Mouse (Mus musculus): ENCODE data around the gene Clspn. TPM values are rescaled to one million over a fixed set of nuclear protein-coding genes. Genes with fewer than 3 reads are reported as not detected.

Clspn gene
- total RNA-seq, 2 experiments from 2014 or later: 0.54 to 0.62 TPM

DNA sequence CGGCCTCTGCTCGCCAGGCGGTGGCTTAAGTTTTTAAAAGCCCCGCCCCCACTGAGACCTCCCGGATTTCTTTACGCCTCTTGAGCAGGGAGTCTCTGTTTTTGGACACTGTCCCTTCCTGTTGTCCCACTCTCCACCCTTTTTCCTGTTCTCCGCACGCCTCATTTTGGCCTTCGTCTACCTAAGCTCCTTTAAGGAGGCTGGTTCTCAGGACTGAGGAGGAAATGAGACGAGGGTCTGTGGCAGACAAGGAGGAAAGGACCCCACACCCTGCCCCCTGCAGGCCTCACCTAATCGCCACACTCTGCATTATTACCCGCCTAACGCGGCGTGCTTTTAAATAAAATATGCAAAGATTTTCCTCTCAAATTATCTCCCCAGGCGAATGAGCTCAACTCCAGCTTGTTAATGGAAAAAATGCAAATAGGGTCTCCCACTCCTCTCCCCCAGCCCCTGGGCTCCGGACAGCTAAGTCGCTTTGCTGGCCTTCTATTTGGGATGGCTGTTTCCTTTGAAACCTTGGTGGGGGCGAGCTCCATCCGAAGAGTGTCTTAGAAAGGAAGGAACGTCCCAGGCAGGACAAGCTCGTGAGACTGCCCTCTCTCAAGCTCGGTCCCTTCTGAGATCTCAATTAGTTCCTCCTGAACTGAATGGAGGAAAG, 70.4 kb downstream of the Clspn start:
- intact Hi-C loops (cut with DNase I): no loop called here
- no peak for DNase-seq

DNA sequence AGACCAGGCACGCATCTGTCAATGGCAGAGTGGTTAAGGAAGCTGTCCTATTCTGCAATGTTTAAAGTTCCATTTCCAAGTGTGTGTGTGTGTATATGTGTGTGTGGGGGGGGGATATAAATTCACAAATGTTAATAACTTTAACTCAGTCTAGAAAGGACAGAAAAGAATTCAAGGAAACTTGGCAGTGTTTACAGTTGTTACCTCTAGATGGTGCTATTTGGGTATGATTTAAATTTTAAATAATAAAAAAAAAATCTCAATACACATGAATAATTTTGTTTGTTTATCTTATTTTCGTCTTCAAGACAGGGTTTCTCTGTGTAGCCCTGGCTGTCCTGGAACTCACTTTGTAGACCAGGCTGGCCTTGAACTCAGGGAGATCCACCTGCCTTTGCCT, 75.2 kb downstream of the Clspn start:
- DNase-seq: no peak
- intact Hi-C loops (cut with DNase I): loop anchor here (2.0 kb wide), 1 partner anchor 109 kb away; no protein-coding TSS in a partner anchor

DNA sequence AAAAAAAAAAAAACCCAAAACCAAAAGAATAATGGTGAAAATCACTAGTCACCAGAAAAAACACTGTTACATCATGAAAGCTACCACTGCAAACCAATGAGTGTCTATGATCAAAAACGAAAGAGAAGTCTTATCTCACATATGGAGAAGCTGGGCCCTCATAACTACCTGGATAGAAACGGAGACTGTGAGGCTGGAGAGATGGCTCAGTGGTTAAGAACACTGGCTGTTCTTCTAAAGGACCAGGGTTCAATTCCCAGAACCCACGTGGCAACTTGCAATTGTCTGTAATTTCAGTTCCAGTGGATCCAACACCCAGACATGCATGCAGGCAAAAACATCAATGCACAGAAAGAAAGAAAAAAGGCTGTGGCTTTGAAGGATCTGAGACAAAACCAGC, 75.9 kb downstream of the Clspn start:
- intact Hi-C loops (cut with DNase I): no loop called here
- DNase-seq: no peak

DNA sequence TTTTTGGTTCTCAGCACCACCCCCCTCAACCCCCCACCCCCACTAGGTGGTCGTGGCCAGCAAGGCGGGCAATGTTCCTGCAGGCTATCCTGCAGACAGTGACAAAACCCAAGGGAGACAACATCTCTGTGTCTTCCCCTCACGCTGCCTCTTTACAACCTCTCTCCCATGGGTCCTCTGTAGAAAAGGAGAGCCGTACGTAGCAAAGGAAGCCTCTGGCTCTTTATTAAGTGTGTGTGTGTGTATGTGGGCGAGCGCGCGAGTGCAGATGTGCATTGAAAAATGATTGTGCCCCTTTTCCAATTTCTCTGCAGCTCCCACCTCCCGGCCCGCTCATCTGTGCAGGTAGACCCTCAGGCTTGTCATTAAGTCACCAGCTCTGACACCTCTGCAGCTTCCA, 79.6 kb downstream of the Clspn start:
- DNase-seq: no peak
- intact Hi-C loops (cut with DNase I): no loop called here

DNA sequence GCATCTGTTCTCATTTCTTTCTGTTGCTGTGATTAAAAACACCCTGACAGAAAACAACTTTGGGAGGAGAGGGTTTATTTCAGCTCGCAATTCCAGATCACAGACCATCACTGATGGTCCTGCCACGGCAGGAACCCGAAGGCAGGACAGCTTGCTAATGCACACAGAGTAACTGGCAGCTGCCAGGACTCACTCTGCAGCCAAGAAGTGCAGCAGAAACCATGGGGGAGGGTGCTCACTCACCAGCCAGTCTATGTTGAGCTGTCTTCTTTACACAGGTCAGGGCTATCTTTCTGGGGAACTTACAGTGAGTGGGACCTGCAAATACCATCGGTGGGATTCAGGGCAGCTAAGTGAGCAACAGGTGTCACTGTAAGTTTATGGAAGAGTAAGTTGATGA, 80.7 kb downstream of the Clspn start:
- no peak for DNase-seq
- intact Hi-C loops (cut with DNase I): no loop called here

DNA sequence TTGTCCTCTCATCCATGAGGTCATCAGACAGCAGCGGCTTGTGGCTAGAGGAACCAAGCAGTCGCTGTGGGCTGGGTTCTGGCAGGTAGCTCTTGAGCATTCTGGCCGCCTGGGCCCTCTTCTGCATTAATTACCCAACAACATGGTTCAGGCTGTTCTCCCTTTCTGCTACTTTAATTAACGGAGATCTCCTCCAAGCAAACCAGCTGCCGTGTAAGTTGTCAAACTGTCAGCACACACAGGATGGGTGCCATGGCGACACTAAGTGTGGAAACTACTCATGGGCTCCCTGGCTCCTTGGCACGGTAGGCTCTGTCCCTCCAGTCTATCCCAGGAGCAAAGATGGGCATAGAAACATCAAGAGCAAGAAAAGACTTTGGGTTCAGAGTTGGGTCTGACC, 82.6 kb downstream of the Clspn start:
- intact Hi-C loops (cut with DNase I): no loop called here
- DNase-seq: no peak

DNA sequence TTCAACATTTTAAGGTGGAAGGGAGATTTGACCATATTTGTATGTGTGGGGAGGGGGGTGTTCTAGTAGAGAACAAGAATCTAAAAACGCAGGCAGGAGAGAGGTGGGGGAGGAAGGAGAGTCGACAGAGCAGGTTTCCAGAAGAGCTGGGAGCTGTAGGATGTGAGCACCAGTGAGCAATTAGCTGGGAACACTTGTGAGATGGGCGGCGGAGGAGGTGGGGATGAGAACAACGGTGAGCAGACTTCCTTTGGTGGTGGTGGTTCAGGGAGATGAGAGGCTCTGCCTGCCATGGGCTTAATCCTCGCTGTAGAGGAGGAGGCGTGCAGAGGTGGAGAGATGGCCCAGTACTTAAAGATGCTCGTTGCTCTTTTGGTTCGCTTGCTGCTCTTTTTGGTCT, 85.2 kb downstream of the Clspn start:
- intact Hi-C loops (cut with DNase I): no loop called here
- DNase-seq: no peak

Small RNA genes within 50 kb of the gene (microRNA-seq; reads per million reads assigned to microRNA genes)
- gene Mir7119: 0 reads per million in 2 experiments

Other genes starting within 250 kb of the Clspn start
- gene Adprhl2, start 235.2 kb upstream of the Clspn start, total RNA-seq (2021): 1 to 10 TPM; 7.6 to 7.8 TPM
- under 1 TPM; 0.46 to 0.59 TPM for gene Tekt2, start 231.2 kb upstream of the Clspn start, total RNA-seq (2021)
- 1 to 10 TPM; 7.9 to 8.0 TPM for gene Ago3, start 127.4 kb upstream of the Clspn start, total RNA-seq (2021)
- 1 to 10 TPM; 5.4 to 5.5 TPM for gene Ago1, start 88.4 kb upstream of the Clspn start, total RNA-seq (2021)
- gene Ago4, start 23.5 kb upstream of the Clspn start, total RNA-seq (2021): 1 to 10 TPM; 3.9 to 5.0 TPM
- gene 5730409E04Rik, start 52.9 kb downstream of the Clspn start, total RNA-seq (2021): 10 to 100 TPM; 18.8 to 20.1 TPM
- gene Psmb2, start 120.7 kb downstream of the Clspn start, total RNA-seq (2021): 10 to 100 TPM; 77.9 to 88.6 TPM
- gene Tfap2e, start 179.3 kb downstream of the Clspn start, total RNA-seq (2021): not detected
- gene Ncdn, start 196.5 kb downstream of the Clspn start, total RNA-seq (2021): 1 to 10 TPM; 7.6 to 9.9 TPM
- gene AU040320, start 196.6 kb downstream of the Clspn start, total RNA-seq (2021): 10 to 100 TPM; 23.5 TPM

Data from gastrocnemius, postnatal 36 days (tissue).